Mouse (Mus musculus): ENCODE measurements around the gene Cfc1. TPM values are rescaled to one million over a fixed set of nuclear protein-coding genes. Genes with fewer than 3 reads are reported as not detected.

The Cfc1 gene
- total RNA-seq (2023; ENCODE audit: inconsistent age), result not detected in 4 replicates

DNA sequence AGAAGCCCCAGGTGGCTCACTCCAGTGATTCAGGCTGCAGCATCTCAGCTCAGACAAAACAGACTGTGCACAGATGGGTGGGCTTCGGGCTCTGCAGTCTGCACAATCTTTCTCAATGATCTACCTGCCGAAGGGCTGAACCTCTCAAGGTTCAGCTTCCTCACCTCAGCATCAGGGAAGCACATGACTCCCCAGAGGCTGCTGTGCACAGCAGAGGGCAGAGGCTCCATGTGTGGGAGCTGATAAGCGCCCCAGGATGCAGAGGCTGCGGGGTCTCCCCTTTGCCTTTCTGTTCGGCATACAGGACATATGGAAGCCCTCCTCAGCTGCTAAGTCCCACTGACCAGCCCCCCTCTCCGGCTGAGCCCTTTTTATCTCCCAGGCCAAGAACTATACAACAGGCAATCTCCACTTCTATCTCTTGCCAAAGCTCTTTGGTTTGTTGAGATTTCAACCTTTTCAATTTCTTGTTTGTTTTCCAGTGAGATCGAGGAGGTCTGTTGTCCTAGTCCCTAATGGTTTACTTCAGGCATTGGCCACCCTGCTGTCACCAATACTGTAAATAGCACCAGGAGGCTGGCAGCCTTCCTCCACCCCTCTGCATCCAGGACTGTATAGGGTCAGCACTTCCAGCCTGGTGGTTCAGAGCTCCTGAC lies at the start of gene Cfc1:
Cfc1 (plus strand) TSS at position 606 of the 656 bp plus-strand sequence.

DNA sequence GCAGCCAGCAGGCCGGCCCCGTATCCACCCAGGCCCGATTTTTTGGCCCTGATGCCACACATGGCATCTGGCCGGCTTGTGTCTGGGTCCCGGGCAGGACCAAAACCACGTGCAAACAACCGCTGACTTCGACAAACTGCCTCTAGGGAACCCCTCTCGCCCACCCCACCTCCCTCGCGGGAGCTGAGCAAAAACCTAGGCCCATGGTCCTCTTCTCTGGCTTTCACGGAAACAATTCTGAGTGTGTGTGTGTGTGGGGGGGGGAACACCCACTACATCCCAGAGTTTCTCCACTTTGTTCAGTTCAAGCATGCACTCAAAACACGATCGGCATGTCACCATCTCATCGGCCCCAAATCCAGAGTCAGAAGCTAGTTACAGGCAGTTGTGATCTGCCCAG lies 25.4 kb downstream of the Cfc1 start, which contains the start of gene Prss40:
Prss40 (minus strand) TSS at position 101 of the 400 bp plus-strand sequence.

DNA sequence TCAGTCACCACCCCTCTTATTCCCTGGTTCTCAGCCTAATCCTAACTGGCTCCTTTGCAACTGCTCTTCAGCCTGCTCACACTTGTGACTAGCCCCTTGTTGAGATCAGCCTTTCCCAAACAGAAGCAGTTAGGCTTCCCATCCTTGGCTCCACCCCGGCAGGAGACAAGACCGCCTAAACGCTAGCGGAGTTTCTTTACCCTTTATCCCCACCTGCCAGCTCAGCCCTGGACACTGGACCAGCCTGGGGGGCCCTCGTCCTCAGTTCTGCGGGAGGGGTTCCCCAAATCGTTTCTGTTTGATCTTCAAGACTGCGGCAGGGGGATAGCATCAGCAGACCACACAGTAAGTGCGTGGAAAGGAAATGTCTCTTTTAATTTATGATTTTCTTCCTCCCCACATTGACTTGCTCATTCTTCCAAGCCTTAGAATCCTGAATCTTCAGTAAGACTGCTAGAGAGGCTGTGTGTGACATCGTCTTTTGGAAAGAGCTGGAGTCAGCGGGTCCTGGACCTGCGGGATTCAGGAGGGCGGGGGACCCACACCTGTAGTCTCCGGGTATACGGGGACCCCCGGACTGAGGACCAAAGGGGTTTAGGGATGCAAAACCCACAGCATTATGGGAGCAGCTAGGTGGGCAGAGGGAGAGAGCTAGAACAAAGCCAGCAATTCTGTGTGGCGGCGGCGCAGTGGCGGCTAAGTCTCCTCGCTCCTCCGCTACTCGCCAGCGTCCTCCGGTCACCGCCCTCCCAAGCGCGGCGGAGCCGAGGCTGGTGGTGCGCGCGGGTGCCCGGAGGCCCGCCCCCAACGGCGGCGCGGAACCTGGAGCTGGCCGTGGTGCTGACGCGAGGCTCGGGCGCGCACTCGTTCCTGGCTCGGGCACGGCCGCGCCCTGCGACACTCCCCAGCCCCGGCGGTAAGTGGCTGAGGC lies 43.7 kb downstream of the Cfc1 start, which contains the start of gene Amer3:
Amer3 (plus strand) TSS at position 807 of the 931 bp plus-strand sequence.

Other genes starting within 250 kb of the Cfc1 start
- 18.2 to 21.7 TPM (median 20.3 TPM) in 4 replicates for gene Ccdc115, start 96.0 kb upstream of the Cfc1 start, total RNA-seq (2023; ENCODE audit: inconsistent age)
- gene Imp4, start 95.8 kb upstream of the Cfc1 start, total RNA-seq (2023; ENCODE audit: inconsistent age), result 68.5 to 84.0 TPM (median 78.9 TPM) in 4 replicates
- gene Ptpn18, start 75.9 kb upstream of the Cfc1 start, total RNA-seq (2023; ENCODE audit: inconsistent age), result 102 to 130 TPM (median 112 TPM) in 4 replicates
- not detected in 4 replicates for gene Prss39, start 37.2 kb upstream of the Cfc1 start, total RNA-seq (2023; ENCODE audit: inconsistent age)
- gene Prss40, start 25.3 kb downstream of the Cfc1 start, total RNA-seq (2023; ENCODE audit: inconsistent age), result not detected in 4 replicates
- not detected in 4 replicates for gene Amer3, start 44.0 kb downstream of the Cfc1 start, total RNA-seq (2023; ENCODE audit: inconsistent age)

Data from B cell, adult (primary cell).